Mouse (Mus musculus): ENCODE results near the gene Lrwd1. TPM values are rescaled to one million over a fixed set of nuclear protein-coding genes. Genes with fewer than 3 reads are reported as not detected.

The Lrwd1 gene
- total and polyA plus RNA-seq, 2 experiments from 2014 or later: 18.9 to 30.0 TPM

DNA sequence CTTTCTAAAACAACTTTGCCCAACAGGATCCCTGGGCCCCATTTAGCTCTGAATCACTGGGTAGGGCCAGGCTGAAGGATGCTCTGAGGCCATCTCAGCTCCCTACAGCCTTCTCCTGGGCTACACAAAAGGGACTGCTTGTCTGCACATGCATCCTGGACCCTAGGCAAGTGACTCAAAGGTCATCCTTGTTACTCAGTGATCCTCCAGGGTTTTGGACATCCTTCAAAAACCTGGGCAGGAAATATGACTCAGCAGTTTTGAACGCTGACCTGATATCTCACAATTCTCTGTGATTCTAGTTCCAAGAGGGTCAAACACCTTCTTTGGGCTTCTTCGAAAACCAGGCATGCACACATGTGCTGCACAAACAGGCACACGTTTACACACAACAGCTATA lies 26.8 kb downstream of the Lrwd1 start:
- no peak overlapping the region for H3K4me2 ChIP-seq (ENCODE audit: low read depth)
- no peak overlapping the region for H3K9ac ChIP-seq
- DNase-seq: no peak
- WGBS: 89% methylated on average over 3 of the region's 3 CpGs
- no peaks in the 10 kb centered on the region for H3K27me3 ChIP-seq (ENCODE audit: insufficient read depth, low read length)
- no peaks in the 10 kb centered on the region for H3K9me3 ChIP-seq (ENCODE audit: low read length)
- no peak for ATAC-seq
- no peak for TF ChIP-seq CTCF (IDR thresholded peaks at IDR 0.05; ENCODE audit: low read depth)
- no peaks in the 10 kb centered on the region for H3K36me3 ChIP-seq (ENCODE audit: insufficient read depth)
- no peaks in the 10 kb centered on the region for H3K4me1 ChIP-seq (ENCODE audit: insufficient read depth)
- H3K4me3 ChIP-seq (ENCODE audit: low read depth, low read length): no peak overlapping the region
- no peak overlapping the region for H3K27ac ChIP-seq (ENCODE audit: low read depth, low read length)

DNA sequence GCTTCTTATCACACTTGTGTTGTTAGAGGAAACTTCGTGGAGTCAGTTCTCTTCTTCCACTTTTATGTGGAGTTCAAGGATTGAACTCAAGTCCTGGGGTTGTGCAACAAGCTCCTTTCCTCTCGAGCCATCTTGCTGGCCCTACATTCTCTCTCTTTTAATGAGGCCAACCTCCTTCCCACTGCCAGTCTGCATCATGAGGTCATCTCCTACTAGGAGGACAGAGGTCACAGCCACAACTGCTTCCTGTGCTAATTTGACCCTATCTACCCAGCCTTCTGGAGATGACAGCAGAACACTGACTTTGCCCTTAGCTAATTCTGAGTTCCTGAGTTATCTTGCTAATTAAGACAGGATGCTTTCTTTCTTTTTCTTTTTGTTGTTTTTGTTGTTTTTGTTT lies 27.4 kb downstream of the Lrwd1 start:
- no peak overlapping the region for H3K9ac ChIP-seq
- DNase-seq (no peak), ATAC-seq (no peak)
- no peak overlapping the region for H3K4me2 ChIP-seq (ENCODE audit: low read depth)
- TF ChIP-seq CTCF (IDR thresholded peaks at IDR 0.05; ENCODE audit: low read depth): no peak
- no peaks in the 10 kb centered on the region for H3K27me3 ChIP-seq (ENCODE audit: insufficient read depth, low read length)
- H3K4me3 ChIP-seq (ENCODE audit: low read depth, low read length): no peak overlapping the region
- no peaks in the 10 kb centered on the region for H3K9me3 ChIP-seq (ENCODE audit: low read length)
- no peak overlapping the region for H3K27ac ChIP-seq (ENCODE audit: low read depth, low read length)
- H3K4me1 ChIP-seq (ENCODE audit: insufficient read depth): no peaks in the 10 kb centered on the region
- whole genome bisulfite sequencing: 52% methylated on average over 2 of the region's 2 CpGs
- no peaks in the 10 kb centered on the region for H3K36me3 ChIP-seq (ENCODE audit: insufficient read depth)

DNA sequence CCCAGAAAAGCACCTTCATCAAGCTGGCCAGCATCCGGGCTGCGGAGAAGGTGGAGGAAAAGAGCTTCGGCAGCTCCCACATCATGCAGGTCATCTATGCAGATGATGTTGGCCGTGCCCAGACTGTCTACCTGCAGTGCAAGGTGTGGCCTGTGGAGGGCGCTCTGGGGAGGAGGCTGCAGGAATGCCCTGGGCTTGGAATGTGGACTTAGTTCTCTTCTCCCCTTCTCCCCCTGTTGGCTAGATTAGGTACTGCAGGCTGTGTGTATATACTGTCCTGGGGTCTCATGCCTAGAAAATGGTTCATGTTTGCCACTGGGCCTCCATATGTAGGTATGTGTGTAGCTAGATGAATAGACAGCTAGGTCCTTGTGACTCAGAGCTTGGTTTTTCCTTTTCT lies 31.4 kb downstream of the Lrwd1 start:
- DNase-seq: peak; percentile 7

DNA sequence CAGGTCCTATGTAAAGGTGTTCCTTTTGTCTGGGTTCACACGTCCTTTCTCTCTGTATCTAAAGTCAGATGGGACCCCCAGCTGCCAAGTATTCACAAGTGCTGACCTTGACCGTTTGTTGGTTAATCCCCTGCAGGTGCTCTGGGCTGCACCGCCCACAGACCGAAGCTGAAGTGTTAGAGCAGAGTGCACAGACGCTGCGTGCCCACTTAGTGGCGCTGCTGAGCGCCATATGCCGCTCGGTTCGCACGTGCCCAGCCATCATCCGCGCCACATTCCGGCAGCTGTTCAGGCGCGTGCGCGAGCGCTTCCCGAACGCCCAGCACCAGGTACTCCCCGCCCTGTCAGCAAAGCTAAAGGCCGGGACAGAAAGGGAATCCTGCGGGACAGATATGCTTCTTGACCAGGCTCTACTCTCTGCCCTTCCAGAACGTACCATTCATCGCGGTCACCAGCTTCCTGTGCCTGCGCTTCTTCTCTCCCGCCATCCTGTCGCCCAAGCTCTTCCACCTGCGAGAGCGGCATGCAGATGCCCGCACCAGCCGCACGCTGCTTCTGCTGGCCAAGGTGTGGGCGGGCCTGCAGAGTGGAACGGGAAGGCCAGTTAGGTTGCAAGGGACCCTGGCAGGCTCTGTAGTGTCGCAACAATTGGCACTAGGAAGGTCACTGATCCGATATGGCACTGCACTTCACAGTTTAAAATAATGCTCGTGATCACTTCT lies 33.6 kb downstream of the Lrwd1 start:
- Histone ChIP-seq H3K27me3 (ENCODE audit: insufficient read depth, low read length) (no peaks in the 10 kb centered on the region), H3K4me1 (ENCODE audit: insufficient read depth) (no peaks in the 10 kb centered on the region), H3K4me2 (ENCODE audit: low read depth) (peak overlapping the region; percentile 84), H3K4me3 (ENCODE audit: low read depth, low read length) (peak overlapping the region; percentile 45), H3K27ac (ENCODE audit: low read depth, low read length) (no peak overlapping the region), H3K9ac (peak overlapping the region; percentile 48), H3K9me3 (ENCODE audit: low read length) (no peaks in the 10 kb centered on the region), H3K36me3 (ENCODE audit: insufficient read depth) (no peaks in the 10 kb centered on the region)
- TF ChIP-seq CTCF (IDR thresholded peaks at IDR 0.05; ENCODE audit: low read depth): peak; percentile 97
- DNase-seq: peak; percentile 93
- peak; percentile 97 for ATAC-seq
- 4% methylated on average over 41 of the region's 41 CpGs for WGBS

More for the DNA sequence above, 31.4 kb downstream of the Lrwd1 start:
- no peak for ATAC-seq
- Histone ChIP-seq H3K9ac (no peak overlapping the region), H3K4me1 (ENCODE audit: insufficient read depth) (no peaks in the 10 kb centered on the region), H3K9me3 (ENCODE audit: low read length) (no peaks in the 10 kb centered on the region), H3K4me2 (ENCODE audit: low read depth) (no peak overlapping the region), H3K4me3 (ENCODE audit: low read depth, low read length) (no peak overlapping the region), H3K27me3 (ENCODE audit: insufficient read depth, low read length) (no peaks in the 10 kb centered on the region), H3K36me3 (ENCODE audit: insufficient read depth) (no peaks in the 10 kb centered on the region), H3K27ac (ENCODE audit: low read depth, low read length) (no peak overlapping the region)
- WGBS: 83% methylated on average over 5 of the region's 5 CpGs
- TF ChIP-seq CTCF (IDR thresholded peaks at IDR 0.05; ENCODE audit: low read depth): peak; percentile 60

DNA sequence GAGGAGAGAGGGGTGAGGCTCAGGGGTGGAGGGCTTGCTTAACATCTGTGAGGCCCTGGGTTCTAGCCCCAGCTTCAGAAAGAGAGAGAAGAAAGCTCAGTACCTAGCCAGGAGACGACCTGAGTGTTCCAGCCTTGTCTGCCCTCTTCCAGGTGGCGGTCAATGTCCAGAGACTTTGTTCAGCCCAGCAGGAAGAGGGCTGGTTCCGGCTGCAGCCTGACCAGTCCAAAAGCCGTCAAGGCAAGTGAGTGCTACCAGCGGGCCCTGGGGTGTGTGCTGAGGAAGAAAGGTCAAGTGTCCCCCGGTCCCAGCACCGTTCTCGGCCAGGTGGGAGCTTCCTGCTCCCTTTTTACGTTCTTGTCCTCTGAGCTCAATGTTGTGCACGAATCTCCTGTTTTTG lies 37.3 kb downstream of the Lrwd1 start:
- Histone ChIP-seq H3K4me2 (ENCODE audit: low read depth) (no peak overlapping the region), H3K27ac (ENCODE audit: low read depth, low read length) (no peak overlapping the region), H3K36me3 (ENCODE audit: insufficient read depth) (no peaks in the 10 kb centered on the region), H3K4me3 (ENCODE audit: low read depth, low read length) (no peak overlapping the region), H3K9me3 (ENCODE audit: low read length) (no peaks in the 10 kb centered on the region), H3K9ac (no peak overlapping the region), H3K27me3 (ENCODE audit: insufficient read depth, low read length) (no peaks in the 10 kb centered on the region), H3K4me1 (ENCODE audit: insufficient read depth) (no peaks in the 10 kb centered on the region)
- TF ChIP-seq CTCF (IDR thresholded peaks at IDR 0.05; ENCODE audit: low read depth): no peak
- 84% methylated on average over 10 of the region's 10 CpGs for WGBS
- DNase-seq (no peak), ATAC-seq (no peak)

DNA sequence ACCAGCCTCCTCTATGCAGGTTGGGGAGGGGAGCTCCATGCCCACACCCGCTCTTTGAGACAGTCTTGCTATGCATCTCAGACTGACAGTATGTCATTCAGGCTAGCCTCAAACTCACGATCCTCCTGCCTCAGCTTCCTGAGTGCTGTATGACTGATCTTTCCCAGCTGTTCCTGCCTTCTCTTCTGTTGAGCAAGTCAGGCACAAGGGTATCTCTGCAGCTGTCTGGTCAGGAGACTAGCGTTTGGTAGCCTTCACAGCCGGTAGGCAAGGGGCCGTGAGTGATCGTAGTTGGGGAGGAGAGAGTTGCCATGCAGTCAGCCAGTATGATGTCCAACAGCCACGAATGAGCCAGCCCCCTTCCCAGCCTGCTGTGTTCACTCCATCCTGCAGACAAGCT lies 40.8 kb downstream of the Lrwd1 start:
- Histone ChIP-seq H3K9me3 (ENCODE audit: low read length) (no peaks in the 10 kb centered on the region), H3K4me1 (ENCODE audit: insufficient read depth) (no peaks in the 10 kb centered on the region), H3K4me3 (ENCODE audit: low read depth, low read length) (no peak overlapping the region), H3K27me3 (ENCODE audit: insufficient read depth, low read length) (no peaks in the 10 kb centered on the region), H3K27ac (ENCODE audit: low read depth, low read length) (no peak overlapping the region), H3K36me3 (ENCODE audit: insufficient read depth) (no peaks in the 10 kb centered on the region), H3K4me2 (ENCODE audit: low read depth) (no peak overlapping the region), H3K9ac (no peak overlapping the region)
- TF ChIP-seq CTCF (IDR thresholded peaks at IDR 0.05; ENCODE audit: low read depth): no peak
- ATAC-seq (no peak), DNase-seq (no peak)
- 67% methylated on average over 7 of the region's 7 CpGs for WGBS

DNA sequence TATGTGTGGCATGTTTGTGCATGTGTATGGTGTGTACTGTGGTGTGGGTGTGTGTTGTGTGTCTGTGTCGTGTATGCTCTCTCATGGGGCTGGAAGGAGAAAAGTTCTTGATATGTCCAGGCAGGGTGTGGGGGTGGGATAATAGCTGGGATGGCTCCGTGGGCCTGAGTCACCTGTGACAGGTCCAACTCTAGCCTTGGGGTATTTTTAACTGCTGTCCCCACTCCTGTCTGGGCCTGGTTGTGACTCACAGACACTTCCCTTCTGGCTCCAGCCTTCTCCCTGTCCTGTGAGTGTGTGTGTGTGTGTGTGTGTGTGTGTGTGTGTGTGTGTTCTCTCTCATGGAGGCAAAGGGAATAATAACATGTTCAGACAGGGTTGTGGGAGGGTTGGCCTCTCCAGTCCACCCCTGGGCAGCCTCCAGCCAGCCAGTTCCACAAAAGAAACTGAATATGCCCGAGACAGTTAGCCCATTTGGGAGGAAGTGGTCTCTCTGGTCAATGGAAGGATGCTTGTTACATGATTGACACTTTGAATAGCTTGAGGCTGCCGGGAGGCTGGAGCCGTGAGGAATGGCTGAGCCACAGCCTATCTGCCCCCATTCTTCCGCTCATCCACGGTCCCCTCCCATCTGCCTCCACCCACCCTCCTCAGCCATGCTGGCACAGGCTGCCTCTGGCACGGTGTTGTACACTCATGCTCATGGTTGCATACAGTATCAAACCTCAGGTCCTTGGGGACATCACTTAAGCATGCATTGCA lies 41.4 kb downstream of the Lrwd1 start:
- 38% methylated on average over 8 of the region's 8 CpGs for WGBS
- Histone ChIP-seq H3K4me3 (ENCODE audit: low read depth, low read length) (no peak overlapping the region), H3K9me3 (ENCODE audit: low read length) (no peaks in the 10 kb centered on the region), H3K36me3 (ENCODE audit: insufficient read depth) (no peaks in the 10 kb centered on the region), H3K27ac (ENCODE audit: low read depth, low read length) (no peak overlapping the region), H3K4me2 (ENCODE audit: low read depth) (no peak overlapping the region), H3K9ac (no peak overlapping the region), H3K27me3 (ENCODE audit: insufficient read depth, low read length) (no peaks in the 10 kb centered on the region), H3K4me1 (ENCODE audit: insufficient read depth) (no peaks in the 10 kb centered on the region)
- ATAC-seq (no peak), DNase-seq (no peak)
- TF ChIP-seq CTCF (IDR thresholded peaks at IDR 0.05; ENCODE audit: low read depth): no peak
